ENCODE assay signal across 23 mouse cellular contexts in genomic region chr13:101920384-101920783, GRCm38 (mm10).
A peak's percentile ranks its signal among the peaks of the same experiment; 100 is the strongest.
DNase-seq lines count a peak whose midpoint lies in the region; ATAC-seq and TF ChIP-seq lines count a peak whose summit lies in the region.
"Had no signal": no experiment of that assay in that cellular context is flagged by ENCODE, and none has a peak within 500 bp of the region (broad histone marks: within the 10 kb centered on the region; RNA-seq: fewer than 3 reads in every experiment).

No protein-coding gene starts in this region.

- no peak overlapping the region for H3K9ac ChIP-seq in intestine, embryonic 15.5 days
- no peak overlapping the region for H3K9ac ChIP-seq in intestine, postnatal 0 days (ENCODE audit: low read depth, low read length)
- no peak overlapping the region for H3K9ac ChIP-seq in intestine, embryonic 16.5 days (ENCODE audit: low read depth, low read length)
- H3K9ac ChIP-seq: embryonic facial prominence, embryonic 12.5 days; forebrain, embryonic 13.5 days; forebrain, embryonic 15.5 days had no signal

- DNase-seq in gastrocnemius, adult 2 months, result no peak
- no peak for DNase-seq in gastrocnemius, postnatal 14 days
- DNase-seq: adrenal gland, adult 8-10 months; adrenal gland, postnatal 14 days; adrenal gland, postnatal 36 days; B cell, adult 2 months; cerebellum, adult 11-12 months; cerebellum, adult 2 months; cerebellum, adult 9-10 months; cerebellum, postnatal 10 days; cerebellum, postnatal 25 days had no signal

- TF ChIP-seq CTCF in gastrocnemius, adult 2 months (IDR thresholded peaks at IDR 0.05), result no peak
- no peak for TF ChIP-seq CTCF in intestine, postnatal 0 days (IDR thresholded peaks at IDR 0.05; ENCODE audit: low read depth)

- no peak overlapping the region for H3K4me2 ChIP-seq in intestine, embryonic 15.5 days (replicated peaks)
- no peak overlapping the region for H3K4me2 ChIP-seq in intestine, postnatal 0 days (replicated peaks; ENCODE audit: low read depth)
- no peak overlapping the region for H3K4me2 ChIP-seq in intestine, embryonic 16.5 days (ENCODE audit: low read depth, low read length)
- H3K4me2 ChIP-seq: embryonic facial prominence, embryonic 12.5 days; forebrain, embryonic 13.5 days; forebrain, embryonic 15.5 days had no signal

- 62% methylated on average over 3 of the region's 3 CpGs for WGBS in intestine, embryonic 15.5 days
- 45% methylated on average over 3 of the region's 3 CpGs for WGBS in intestine, postnatal 0 days
- WGBS in intestine, embryonic 16.5 days, result 49% methylated on average over 3 of the region's 3 CpGs

- H3K9me3 ChIP-seq in intestine, embryonic 15.5 days, result no peaks in the 10 kb centered on the region
- no peaks in the 10 kb centered on the region for H3K9me3 ChIP-seq in intestine, postnatal 0 days (ENCODE audit: control insufficient read depth)
- no peaks in the 10 kb centered on the region for H3K9me3 ChIP-seq in intestine, embryonic 16.5 days (ENCODE audit: control insufficient read depth, low read length)
- H3K9me3 ChIP-seq: embryonic facial prominence, embryonic 10.5 days; embryonic facial prominence, embryonic 12.5 days; forebrain, embryonic 13.5 days; forebrain, embryonic 15.5 days; G1E had no signal

- no peaks in the 10 kb centered on the region for H3K36me3 ChIP-seq in intestine, embryonic 15.5 days
- no peaks in the 10 kb centered on the region for H3K36me3 ChIP-seq in intestine, postnatal 0 days (ENCODE audit: control insufficient read depth, insufficient read depth)
- H3K36me3 ChIP-seq in intestine, embryonic 16.5 days (ENCODE audit: control insufficient read depth, insufficient read depth, low read length), result no peaks in the 10 kb centered on the region
- H3K36me3 ChIP-seq: embryonic facial prominence, embryonic 10.5 days; embryonic facial prominence, embryonic 12.5 days; forebrain, embryonic 15.5 days; G1E had no signal

- no peaks in the 10 kb centered on the region for H3K27me3 ChIP-seq in intestine, embryonic 15.5 days (replicated peaks)
- H3K27me3 ChIP-seq in intestine, postnatal 0 days (replicated peaks; ENCODE audit: control insufficient read depth, insufficient read depth, low read length), result no peaks in the 10 kb centered on the region
- H3K27me3 ChIP-seq in intestine, embryonic 16.5 days (replicated peaks; ENCODE audit: control insufficient read depth, insufficient read depth, low read length), result no peaks in the 10 kb centered on the region
- H3K27me3 ChIP-seq: CH12.LX; embryonic facial prominence, embryonic 12.5 days; forebrain, embryonic 13.5 days; forebrain, embryonic 15.5 days; Patski had no signal

- H3K4me1 ChIP-seq in intestine, embryonic 15.5 days (replicated peaks), result peaks cover 4% of the 10 kb centered on the region
- H3K4me1 ChIP-seq in intestine, postnatal 0 days (replicated peaks; ENCODE audit: control insufficient read depth, insufficient read depth, low read length), result peaks cover 6% of the 10 kb centered on the region; the same call in 1 of the 2 replicates
- peaks cover 5% of the 10 kb centered on the region for H3K4me1 ChIP-seq in intestine, embryonic 16.5 days (ENCODE audit: control insufficient read depth, insufficient read depth, low read length)
- H3K4me1 ChIP-seq: embryonic facial prominence, embryonic 10.5 days; embryonic facial prominence, embryonic 12.5 days; forebrain, embryonic 13.5 days had no signal

- peak; percentile 74 for ATAC-seq in intestine, embryonic 15.5 days
- ATAC-seq in intestine, postnatal 0 days, result no peak
- peak; percentile 75 for ATAC-seq in intestine, embryonic 16.5 days
- ATAC-seq: activated CD4-positive, CD25-positive, alpha-beta regulatory T cell, adult 4 months; CD4-positive, CD25-positive, alpha-beta regulatory T cell, adult 4 months; forebrain, embryonic 13.5 days; forebrain, embryonic 15.5 days; Patski had no signal

- intact Hi-C loops in gastrocnemius, adult 2 months (cut with DNase I), result no loop called here
- intact Hi-C loops in gastrocnemius, postnatal 14 days (cut with DNase I; ENCODE audit: low total_unique reads), result no loop called here

- H3K27ac ChIP-seq in gastrocnemius, adult 2 months, result peak overlapping the region; percentile 69
- H3K27ac ChIP-seq in intestine, embryonic 15.5 days, result no peak overlapping the region
- no peak overlapping the region for H3K27ac ChIP-seq in intestine, postnatal 0 days (ENCODE audit: low read depth, low read length)
- no peak overlapping the region for H3K27ac ChIP-seq in intestine, embryonic 16.5 days (ENCODE audit: low read length)
- H3K27ac ChIP-seq: embryonic facial prominence, embryonic 10.5 days; embryonic facial prominence, embryonic 12.5 days; forebrain, embryonic 13.5 days; forebrain, embryonic 15.5 days had no signal

- H3K4me3 ChIP-seq in gastrocnemius, adult 2 months, result no peak overlapping the region
- H3K4me3 ChIP-seq in intestine, embryonic 15.5 days (replicated peaks), result no peak overlapping the region
- H3K4me3 ChIP-seq in intestine, postnatal 0 days (ENCODE audit: low read depth, low read length), result no peak overlapping the region
- no peak overlapping the region for H3K4me3 ChIP-seq in intestine, embryonic 16.5 days (ENCODE audit: low read length)
- H3K4me3 ChIP-seq: embryonic facial prominence, embryonic 10.5 days; embryonic facial prominence, embryonic 12.5 days; forebrain, embryonic 13.5 days; forebrain, embryonic 15.5 days had no signal
